Mouse (Mus musculus): ENCODE data around the gene 4930449I24Rik.

GRCm38 (mm10) chr5:146453556-146453955 is 48.6 kb upstream of the 4930449I24Rik start:
- TF ChIP-seq CTCF (IDR thresholded peaks at IDR 0.05; ENCODE audit: low read depth) (no peak), EP300 (optimal IDR thresholded peaks at IDR 0.05) (no peak)
